Mouse (Mus musculus) MEL (cell line): Measurements from ENCODE around the gene Nrcam.

Experiments used
- BHLHE40 ChIP-seq: IDR thresholded peaks from 2 replicates; pipeline ENCODE4 v1.6.1; 2012; ENCODE audit warnings: low read depth, mild to moderate bottlenecking, inconsistent platforms, low read length, improper control_type of control experiment, borderline replicate concordance
- CHD2 ChIP-seq: IDR thresholded peaks from 2 replicates; pipeline ENCODE4 v1.6.1; 2011; ENCODE audit warnings: low read length, improper control_type of control experiment
- CTCF ChIP-seq, 3 experiments: IDR thresholded peaks in 2 of 3; conservative IDR thresholded peaks in 1 of 3; 2 replicates each; pipeline ENCODE4 v1.5.1; 2011 to 2012; ENCODE audit warnings: low read length in 3 of 3, low read depth in 2 of 3, mild to moderate bottlenecking in 2 of 3, improper control_type of control experiment in 1 of 3, inconsistent platforms in 1 of 3, mixed read lengths in 1 of 3, moderate library complexity in 1 of 3; ENCODE audit not compliant: control insufficient read depth in 1 of 3, insufficient read depth in 1 of 3, poor library complexity in 1 of 3, severe bottlenecking in 1 of 3
- ELF1 ChIP-seq: IDR thresholded peaks from 2 replicates; pipeline ENCODE4 v1.6.1; 2014; ENCODE audit warnings: low read depth, mild to moderate bottlenecking, inconsistent platforms, low read length, improper control_type of control experiment, moderate library complexity
- JUND ChIP-seq: IDR thresholded peaks from 2 replicates; pipeline ENCODE4 v1.6.1; 2011; ENCODE audit warnings: low read depth, mild to moderate bottlenecking, improper control_type of control experiment, low read length
- MAZ ChIP-seq: IDR thresholded peaks from 2 replicates; pipeline ENCODE4 v1.6.1; 2012; ENCODE audit warnings: low read depth, mild to moderate bottlenecking, inconsistent platforms, low read length, improper control_type of control experiment
- MEF2A ChIP-seq: IDR thresholded peaks from 2 replicates; pipeline ENCODE4 v1.6.1; 2014; ENCODE audit warnings: low read depth, mild to moderate bottlenecking, inconsistent platforms, low read length, improper control_type of control experiment; ENCODE audit not compliant: poor library complexity, insufficient replicate concordance, severe bottlenecking; ENCODE audit errors: extremely low read depth
- MYC ChIP-seq: IDR thresholded peaks from 2 replicates; pipeline ENCODE4 v1.6.1; 2011; ENCODE audit warnings: low read depth, mild to moderate bottlenecking, low read length, improper control_type of control experiment, moderate library complexity
- POLR2A ChIP-seq, 2 experiments: IDR thresholded peaks; 2 replicates each; pipeline ENCODE4 v1.6.1; 2011 to 2012; ENCODE audit warnings: low read length in 2 of 2, mild to moderate bottlenecking in 2 of 2, control low read depth in 1 of 2, improper control_type of control experiment in 1 of 2, low read depth in 1 of 2, moderate library complexity in 1 of 2; ENCODE audit not compliant: control insufficient read depth in 1 of 2, insufficient read depth in 1 of 2, poor library complexity in 1 of 2
- POLR2AphosphoS5 ChIP-seq: IDR thresholded peaks from 2 replicates; pipeline ENCODE4 v1.6.1; 2012; ENCODE audit warnings: low read depth, borderline replicate concordance, mild to moderate bottlenecking, inconsistent platforms, low read length, moderate library complexity, mixed read lengths
- RCOR1 ChIP-seq: IDR thresholded peaks from 2 replicates; pipeline ENCODE4 v1.6.1; 2012; ENCODE audit warnings: low read depth, mild to moderate bottlenecking, inconsistent platforms, low read length, improper control_type of control experiment
- TBP ChIP-seq: IDR thresholded peaks from 2 replicates; pipeline ENCODE4 v1.8.0; 2011; ENCODE audit warnings: low read depth, low read length, improper control_type of control experiment
- ZNF384 ChIP-seq: IDR thresholded peaks from 2 replicates; pipeline ENCODE4 v1.6.1; 2012; ENCODE audit warnings: low read depth, mild to moderate bottlenecking, inconsistent platforms, low read length, improper control_type of control experiment

GRCm38 (mm10) chr12:44534100-44534633 lies 205.5 kb downstream of the Nrcam start:
- TF ChIP-seq MYC (no peak), CTCF (IDR thresholded peaks at IDR 0.05 in 2 of 3, conservative IDR thresholded peaks at IDR 0.05 in 1 of 3; ENCODE audit: control insufficient read depth in 1 of 3, insufficient read depth in 1 of 3, low read depth in 2 of 3, low read length in 3 of 3, poor library complexity in 1 of 3, severe bottlenecking in 1 of 3) (no peak), TBP (no peak), ZNF384 (no peak), ELF1 (no peak), POLR2AphosphoS5 (no peak), RCOR1 (no peak), POLR2A (IDR thresholded peaks at IDR 0.05; ENCODE audit: control insufficient read depth in 1 of 2, insufficient read depth in 1 of 2, low read depth in 1 of 2, low read length in 2 of 2, poor library complexity in 1 of 2) (no peak), MEF2A (no peak), CHD2 (no peak), BHLHE40 (no peak), JUND (no peak), MAZ (no peak)
